Mouse (Mus musculus): ENCODE measurements around the gene Crispld2. TPM values are rescaled to one million over a fixed set of nuclear protein-coding genes. Genes with fewer than 3 reads are reported as not detected.

Crispld2 gene
- total RNA-seq, 2 experiments from 2014 or later: 5.2 to 8.3 TPM

DNA sequence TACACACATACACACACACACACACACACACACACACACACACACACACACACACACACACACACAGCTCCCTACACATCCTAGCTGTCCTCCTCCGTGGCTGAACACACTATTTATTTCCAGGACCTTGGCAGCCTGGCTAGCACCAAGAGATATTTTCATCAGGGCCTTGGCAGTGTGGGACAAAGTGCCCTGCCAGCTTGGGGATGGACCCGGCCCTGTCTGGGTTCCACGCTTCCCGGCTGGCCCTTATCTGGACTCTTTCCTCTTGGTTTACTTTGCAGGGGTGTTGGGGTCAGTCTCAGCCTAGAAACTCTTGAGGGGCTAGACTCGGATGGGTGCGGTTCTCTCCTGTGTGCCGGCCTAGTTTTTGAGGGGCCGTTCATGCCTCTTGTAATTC lies 8.2 kb downstream of the Crispld2 start:
- peak; percentile 75 for DNase-seq

DNA sequence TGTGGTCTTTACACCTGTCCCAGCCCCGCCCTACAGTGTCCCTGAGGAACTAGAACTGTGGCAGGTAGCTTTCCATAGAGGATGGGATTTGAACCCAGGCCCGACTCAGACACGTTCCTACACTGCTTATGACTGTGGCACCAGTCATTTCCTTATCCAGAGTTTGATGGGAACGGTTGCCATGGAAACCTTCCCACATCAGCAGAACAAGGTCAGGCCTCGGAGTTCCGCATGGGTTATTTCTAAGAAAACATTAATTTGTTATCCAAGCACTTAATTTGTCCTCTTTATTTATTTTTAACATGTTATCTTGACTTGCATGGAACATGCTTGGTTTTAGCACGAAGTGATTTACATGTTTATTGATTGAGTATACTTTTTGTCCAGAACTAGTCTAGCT lies 9.5 kb downstream of the Crispld2 start:
- DNase-seq: no peak

DNA sequence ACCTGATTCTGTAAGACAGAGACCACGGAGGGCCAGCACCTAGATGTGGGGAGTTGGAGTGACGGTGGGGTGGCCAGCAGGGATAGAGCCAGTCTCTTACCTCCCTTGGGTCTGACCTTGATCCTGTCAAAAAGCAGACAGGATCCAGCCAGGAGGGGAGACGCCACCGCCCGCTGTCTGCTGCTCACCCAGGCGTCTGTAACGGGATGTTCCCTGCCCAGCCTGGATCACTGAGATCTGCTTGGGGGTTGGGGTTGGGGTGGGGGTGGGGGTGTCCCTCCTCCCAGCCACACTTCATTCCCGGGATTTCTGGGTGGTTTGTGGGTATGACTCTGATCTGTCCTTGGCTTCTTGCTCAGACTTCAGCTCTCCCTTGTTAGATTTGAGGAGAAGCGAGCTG lies 10.1 kb downstream of the Crispld2 start:
- DNase-seq: no peak

DNA sequence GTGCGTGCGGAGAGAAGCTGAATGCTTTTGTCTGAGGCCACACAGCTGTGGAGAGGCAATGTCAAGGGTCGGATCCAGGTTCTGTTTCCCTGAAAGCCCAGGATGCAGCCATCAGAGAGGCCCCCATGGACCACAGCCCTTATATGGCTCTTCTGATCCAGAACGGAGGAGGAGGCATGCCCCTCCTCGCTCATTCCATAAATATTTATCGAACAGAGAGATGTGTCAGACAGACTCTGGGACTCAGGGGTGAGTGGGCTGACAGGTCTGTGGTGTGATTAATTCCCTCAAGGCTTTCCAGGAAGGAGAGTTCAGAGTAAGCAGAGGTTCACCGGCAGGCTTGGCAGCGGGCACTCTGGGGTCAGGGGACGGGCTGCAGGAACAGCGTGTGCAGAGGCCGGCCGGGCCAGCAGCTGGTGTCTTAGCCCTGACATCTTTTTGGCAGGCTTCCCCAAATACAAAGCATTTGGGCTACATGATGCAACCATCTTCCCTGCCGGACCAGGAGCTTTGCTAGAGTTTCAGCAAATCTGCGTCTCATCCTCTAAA lies 12.0 kb downstream of the Crispld2 start:
- DNase-seq: peak; percentile 85

DNA sequence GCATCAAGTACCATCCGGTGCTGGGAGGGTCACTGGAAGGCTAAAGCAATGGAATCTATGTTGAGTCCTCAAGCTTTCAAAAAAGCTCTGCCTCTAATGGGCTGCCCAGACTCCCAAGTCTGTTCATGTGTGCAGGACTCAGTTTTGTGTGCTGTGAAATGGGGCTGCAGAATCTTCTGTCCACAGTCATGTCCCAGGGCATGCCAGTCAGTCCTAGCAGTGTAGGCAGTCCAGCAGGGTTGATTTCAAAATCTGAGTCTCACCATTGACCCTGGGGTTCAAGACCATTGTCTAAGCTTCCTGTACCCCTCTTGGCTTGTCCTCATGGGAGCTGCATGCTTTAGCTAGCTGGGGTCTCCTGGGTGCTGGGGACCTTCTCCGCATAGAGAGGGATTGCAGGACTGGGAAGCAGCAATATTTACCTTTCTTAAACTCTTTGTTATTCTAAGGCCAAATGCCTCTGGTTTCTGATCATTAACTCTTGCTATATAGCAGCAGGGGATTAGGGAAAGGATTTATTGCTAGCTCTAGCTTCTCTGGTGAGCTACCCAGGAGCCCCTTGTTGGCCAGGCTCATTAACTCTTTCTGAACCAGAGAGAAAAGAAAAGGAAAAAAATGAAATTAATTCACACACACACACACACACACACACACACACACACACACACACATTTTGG lies 12.6 kb downstream of the Crispld2 start:
- no peak for DNase-seq

DNA sequence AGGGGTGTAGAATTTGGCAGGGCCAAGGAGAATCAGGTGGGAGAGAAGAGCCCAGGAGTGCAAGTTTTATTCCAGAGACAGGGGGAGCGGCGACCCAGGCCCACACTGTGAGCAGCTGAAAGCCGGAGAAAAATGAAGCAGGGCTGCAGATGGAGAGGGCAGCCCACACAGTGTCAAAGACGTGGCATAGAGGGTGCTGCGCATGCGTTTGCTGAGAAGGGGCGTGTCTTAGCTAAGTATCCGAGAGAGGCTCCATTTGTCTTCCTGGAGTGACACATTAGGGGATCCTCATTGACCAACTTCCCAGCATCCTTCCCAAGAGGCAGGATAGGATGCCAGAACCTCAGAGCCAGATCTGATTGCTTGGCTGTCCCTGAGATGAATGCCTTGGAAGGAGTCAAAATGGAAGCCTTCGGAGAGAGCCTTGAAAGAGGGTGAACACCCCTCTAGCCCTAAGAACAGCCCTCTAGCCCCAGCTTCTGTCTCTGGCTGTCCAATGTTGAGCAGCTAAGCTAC lies 14.5 kb downstream of the Crispld2 start:
- DNase-seq: no peak

DNA sequence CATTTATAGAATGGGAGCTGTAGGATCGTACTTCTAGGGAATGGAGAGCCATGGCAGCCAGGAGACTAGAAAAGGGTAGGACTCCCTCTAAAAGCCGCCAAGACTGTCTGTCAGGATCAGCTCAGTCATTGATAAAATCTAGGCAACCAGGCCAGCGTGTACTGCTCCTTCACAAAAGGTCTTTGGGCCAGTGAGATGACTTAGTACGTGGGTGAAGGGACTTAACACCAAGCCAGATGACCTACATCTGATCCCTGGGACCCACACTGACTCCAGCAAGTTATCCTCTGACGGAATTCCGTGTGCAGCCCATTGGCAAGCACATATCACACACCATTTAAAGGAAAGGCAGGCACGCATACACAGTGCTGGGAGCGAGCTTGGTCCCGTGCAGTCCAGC lies 14.9 kb downstream of the Crispld2 start:
- DNase-seq: no peak

DNA sequence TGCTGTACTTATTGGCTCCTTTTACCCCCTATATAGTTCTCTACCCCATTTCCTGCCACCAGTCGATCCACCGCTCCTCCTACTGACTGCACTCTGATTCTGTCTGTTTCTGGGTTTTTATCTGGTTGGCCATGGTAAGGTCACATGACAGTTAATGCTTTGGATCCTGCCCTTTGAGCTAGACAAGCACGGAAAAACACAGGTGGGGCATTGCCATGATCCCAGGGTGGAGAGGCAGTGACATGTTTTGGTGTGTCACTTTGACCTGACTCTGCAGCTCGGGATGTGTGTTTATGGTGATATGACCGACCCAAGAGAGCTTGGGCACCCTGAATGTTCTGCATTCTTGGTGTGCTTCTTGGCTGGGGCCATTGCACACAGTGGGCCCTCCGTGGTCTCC lies 17.0 kb downstream of the Crispld2 start:
- no peak for DNase-seq

DNA sequence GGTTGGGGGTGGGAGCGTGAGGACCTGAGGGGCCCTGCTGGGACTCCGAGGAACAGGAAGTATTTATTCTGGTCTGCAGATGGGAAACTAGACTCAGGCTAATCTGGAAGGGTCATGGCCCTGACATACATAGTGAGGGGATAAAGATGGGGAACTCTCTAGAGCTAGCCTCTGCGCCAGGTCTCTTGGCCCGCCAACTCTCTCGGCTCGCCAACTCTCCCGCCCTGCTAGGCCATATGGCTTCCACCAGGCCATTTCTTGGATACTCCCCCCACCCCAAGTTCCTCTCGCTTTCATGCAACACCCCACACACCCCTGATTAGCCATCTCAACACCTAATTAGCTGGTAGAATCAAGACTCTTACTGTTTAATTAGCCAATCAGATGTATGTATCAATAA lies 20.3 kb downstream of the Crispld2 start:
- DNase-seq: no peak

DNA sequence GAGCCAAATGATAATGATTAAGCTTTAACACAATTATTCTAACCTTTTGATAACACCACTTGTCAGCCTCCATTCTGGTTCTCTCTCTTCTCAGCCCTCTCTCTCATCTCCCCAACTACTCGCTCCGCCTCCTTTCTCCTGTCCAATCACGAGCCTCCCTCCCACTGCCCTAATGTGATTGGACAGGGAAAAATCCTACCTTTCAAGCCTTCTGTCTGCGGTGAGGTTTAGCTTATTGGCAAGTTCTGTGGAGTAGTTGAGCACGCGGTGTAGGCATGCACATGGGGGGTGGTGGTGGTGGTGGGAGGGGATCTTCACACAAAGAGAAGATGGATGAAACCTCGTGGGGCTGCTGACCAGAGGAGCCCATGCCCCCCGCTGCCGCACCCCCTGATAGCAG lies 20.7 kb downstream of the Crispld2 start:
- no peak for DNase-seq

DNA sequence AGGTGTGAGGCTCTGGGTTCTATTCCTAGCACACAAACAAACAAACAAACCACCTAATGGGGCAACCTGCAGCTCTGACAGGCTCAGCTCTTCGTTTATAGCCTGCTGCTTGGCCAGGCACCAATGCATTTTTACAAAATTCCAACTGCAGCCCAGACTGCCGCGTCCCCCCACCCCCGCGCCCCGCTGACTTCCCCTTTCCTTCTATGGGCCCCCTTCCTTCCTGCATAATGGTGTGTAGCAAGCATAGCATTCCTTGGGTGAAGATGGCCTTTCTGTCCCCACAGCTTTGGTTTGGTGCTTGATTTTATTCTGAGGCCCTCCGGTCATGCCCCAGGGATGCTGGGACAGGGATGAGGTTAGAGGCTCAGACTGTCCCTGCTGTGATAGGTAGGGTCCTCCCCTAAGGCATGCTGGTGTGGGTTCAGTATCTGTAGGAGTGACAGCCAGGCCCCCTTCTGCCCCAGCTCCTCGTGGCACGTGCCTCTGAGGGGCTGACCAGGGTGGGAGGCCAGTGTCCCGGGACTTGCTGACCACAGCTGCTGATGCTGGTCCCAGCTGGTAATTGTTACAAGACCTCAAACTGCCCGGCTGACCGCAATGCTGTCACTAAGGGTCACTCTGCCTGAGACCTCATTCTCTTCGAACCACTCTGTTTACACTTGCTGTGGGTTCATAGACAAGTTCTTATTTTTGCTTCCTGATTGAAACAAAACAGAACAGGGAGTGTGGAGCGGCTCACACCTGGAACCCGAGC lies 22.2 kb downstream of the Crispld2 start:
- no peak for DNase-seq

DNA sequence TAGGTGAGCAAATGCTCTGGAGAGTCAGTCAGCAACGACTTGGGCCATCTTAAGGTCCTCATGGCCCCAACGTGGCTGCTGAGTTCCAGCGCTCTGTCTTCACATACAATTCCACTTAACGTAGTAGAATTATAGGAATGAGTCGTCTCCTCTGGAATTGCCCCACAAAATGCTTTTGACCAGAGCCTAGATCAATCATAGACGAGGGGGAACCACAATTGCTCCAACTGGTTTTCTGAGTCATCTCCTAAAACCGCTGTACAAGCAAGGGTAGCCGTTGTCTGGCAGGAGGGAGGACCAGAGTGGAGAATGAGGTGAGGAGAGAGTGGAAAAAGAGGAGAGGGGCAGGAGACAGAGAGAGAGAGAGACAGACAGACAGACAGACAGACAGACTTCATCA lies 23.7 kb downstream of the Crispld2 start:
- no peak for DNase-seq

DNA sequence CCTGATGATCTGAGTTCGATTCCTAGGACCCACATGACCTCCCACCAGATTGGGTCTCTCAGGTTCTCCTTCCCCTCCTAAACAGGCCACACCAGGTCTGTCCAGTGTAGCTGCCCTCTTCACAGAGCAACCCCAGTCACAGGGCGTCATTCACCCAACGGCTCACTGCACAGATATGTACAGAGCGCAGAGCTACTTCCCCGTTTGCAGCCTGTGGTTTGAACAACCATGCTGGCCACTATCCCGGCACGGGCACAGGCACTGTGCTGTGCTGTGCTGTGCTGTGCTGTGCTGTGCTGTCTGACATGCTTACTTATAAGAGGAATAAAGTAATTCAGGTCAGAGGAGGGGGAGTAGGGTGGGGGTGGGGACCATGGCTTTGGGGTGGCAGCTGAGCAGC lies 24.2 kb downstream of the Crispld2 start:
- no peak for DNase-seq

DNA sequence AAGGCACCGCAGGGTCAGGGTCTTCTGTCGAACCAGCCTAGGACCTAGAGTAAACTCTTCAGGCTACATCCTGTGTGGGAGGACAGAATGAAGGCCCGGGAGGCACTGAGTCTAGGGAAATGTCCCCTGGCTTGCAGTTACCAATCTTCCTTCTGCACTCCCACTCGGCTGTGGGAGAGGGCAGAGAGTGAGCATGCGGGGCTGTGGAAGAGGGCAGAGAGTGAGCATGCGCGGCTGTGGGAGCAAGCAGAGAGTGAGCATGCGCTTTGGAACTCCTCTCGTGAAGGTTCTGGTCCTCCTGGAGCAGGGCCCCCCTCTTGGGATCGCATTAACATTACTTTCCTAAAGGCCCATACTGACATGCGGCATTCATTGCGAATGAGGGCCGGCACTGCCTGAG lies 25.1 kb downstream of the Crispld2 start:
- DNase-seq: no peak

DNA sequence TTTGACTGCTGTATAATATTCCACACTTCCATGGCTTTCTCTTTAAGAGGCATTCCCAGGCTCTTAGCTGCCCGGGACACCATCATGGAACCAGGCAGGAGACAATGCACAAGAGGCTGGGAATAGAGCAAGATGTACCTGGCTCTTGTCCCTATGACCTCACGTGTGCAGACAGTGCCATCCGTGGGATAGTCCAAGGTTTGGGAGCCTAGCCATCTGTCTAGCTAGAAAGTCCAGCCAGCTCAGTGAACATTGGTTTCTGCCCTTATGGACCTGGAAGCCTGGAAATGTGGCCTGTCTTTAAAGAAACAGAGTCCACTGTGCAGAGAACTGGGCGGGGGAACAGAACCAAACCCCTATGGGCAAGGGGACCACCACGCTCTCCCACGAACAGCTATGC lies 25.5 kb downstream of the Crispld2 start:
- DNase-seq: no peak

DNA sequence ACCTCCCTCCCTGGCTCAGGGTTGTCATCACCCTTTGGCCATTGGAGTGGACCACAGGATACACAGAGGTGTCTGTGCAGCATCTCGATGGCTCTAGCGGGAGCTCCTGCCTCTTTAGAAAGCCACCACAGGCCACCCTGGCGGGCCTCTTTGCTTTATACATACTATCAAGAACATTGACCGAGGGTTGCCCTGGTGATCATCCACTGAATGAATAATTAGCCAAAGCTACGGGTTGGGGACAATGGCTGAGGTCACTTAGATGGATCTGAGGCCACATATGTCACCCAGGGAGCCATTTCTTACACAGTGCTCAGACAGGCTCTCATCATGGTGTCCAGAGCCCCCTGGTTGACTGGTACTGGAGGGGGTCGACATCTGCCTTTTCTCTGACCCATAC lies 26.1 kb downstream of the Crispld2 start:
- no peak for DNase-seq

DNA sequence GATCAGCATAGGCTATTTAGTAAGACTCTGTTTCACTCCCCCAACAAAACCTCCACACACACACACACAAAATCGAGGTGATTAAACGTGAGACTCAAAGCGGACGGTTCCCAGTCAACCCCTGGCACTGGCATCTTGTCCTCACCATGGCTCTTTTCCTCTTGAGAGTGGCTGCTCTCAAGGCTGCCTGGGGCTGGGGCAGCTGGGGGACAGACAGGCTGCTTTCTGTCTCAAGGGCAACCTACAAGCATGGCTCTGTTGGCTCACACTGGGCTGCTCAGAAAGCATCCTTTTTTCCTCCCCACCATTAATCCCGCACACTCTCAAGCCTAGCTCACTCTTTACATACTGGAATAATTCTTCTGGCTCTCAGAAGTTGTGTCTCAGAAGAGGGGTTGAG lies 27.1 kb downstream of the Crispld2 start:
- no peak for DNase-seq

DNA sequence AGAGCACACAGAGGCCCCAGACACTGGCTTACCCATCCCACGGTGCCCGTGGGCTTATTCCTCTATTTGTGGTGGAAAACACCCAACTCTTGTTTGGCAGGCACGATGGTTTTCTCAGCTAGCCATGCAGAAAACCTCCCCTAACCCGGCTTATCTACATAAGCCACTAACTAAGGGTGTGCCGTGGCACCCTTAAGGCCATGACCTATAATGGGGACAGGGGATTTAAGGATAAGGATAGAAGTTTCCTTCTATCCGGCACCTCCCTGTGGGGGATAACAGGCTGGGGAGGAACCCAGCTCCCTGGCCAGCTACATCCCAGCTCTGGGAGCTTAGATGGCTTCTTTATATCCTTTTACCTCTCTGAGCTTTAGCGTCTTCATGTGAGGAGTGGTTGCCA lies 28.1 kb downstream of the Crispld2 start:
- no peak for DNase-seq

DNA sequence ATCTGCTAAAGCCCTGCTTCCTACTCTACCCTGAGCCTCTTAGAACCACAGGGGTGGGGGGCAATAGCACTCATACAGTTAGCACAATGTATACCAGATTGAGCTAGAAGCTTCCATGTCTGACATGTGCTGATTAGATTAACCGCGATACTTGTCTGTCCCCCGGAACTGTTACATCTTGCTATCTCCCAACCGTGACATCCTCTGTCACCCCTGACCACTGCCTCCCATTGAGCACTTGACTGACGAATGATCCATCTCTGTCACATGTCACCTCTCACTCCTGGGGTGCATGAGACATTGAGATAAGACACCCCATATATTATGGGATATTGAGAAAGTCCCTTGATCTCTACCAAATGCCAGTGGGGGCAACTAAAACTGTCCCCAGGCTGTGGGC lies 34.0 kb downstream of the Crispld2 start:
- DNase-seq: no peak

DNA sequence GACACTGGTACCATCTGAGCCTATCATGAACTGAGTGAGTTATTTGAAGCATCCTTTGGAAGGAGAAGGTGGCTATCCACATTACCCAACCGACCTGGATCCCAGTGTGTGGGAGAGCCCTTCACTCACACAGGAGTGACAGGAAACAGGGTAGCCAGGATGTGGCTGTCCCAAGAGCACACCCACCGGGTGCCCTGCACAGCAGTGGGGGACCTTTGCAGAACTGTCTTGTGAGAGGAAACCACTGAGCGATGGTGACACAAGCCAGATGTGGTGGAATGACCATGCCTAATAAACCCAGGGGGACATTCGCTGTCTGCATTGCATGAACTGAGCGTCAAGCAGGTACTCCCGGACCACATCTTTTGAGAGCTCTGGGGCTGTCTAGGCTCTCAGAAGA lies 34.8 kb downstream of the Crispld2 start:
- no peak for DNase-seq

DNA sequence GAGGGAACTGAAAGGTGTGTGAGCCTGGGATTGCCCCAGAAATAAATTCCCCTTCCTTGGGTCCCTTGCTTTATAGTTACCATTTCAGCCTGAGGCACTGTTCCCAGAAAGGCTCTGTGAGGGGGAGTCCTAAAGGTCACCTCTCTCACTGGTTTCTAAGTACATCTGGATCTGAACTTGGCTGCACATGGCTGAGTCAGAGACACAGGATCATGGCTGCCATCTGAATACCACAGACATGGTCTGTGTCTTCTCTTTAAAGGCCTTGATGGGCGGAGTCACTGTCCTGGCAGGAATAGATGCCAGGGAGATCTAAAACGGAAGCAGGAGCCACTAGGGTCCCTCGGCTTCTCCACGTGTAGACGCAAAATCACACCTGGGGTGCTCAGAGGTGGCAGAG lies 38.2 kb downstream of the Crispld2 start:
- no peak for DNase-seq

DNA sequence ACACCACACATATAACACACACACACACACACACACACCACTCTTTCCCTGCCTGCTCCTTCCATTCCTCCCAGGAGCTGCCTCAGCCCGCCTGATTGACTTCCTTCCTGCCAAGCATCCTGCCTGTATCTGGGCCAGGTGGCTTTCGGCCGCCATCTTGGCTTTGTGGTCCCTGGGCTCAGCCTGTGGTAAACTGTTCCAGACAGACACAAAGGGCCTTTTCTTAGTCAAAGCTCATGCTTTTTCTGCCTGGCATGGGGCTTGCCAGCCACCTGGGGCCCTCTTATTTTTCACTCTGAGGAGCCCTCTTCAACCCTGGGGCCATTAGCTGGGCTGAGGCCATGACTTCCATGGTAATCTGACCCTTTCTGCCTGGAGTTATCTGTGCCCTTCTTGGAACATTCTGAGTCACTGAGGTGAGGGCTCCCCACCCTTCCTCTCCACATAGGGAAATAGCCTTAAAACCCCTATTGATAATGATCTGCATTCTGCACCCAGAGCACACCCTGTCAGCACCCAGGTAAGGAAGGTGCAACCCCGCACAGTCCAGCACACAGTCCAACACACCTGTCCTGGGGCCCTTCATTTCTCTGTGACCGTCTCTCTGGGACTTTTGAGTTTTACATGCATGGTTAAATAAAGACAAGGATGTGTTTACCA lies 40.4 kb downstream of the Crispld2 start:
- DNase-seq: no peak

DNA sequence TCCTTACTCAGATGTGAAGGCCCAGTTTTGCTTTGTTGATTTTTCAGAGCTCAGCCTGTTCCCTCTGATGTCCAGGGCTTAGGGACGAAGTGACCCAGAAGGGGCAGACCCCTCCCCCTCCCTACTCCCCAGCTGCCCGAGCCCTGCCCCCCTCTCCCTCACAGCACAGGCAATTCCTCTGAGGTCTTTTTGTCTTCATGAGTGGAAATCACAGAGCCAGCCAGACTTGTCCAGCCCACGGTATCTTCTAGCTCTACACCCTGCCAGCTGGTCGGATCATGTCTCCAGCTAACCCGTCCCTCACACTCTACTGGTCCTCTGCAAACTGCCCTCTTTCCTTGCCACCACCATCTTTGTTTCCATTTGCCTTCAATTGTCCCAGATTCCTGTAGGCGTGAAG lies 42.2 kb downstream of the Crispld2 start:
- DNase-seq: peak; percentile 37

Data from gastrocnemius, postnatal 25 days (tissue).